Mouse (Mus musculus) spleen, adult 2 months (tissue): ENCODE data around the gene P2rx2.

ENCODE experiments used
- CTCF ChIP-seq: fragments of 200-500 bp; IDR thresholded peaks from 2 replicates; pipeline ENCODE4 v1.5.1; 2011; ENCODE audit warnings: mild to moderate bottlenecking, inconsistent platforms; ENCODE audit not compliant: insufficient read depth, insufficient read length, insufficient replicate concordance; ENCODE audit errors: extremely low read depth
- POLR2A ChIP-seq: fragments of 200-500 bp; IDR thresholded peaks from 2 replicates; pipeline ENCODE4 v1.6.1; 2011; ENCODE audit warnings: low read depth, low read length, inconsistent platforms

- TF ChIP-seq POLR2A (no peak), CTCF (no peak)
These were observed 51.4 kb downstream of the P2rx2 start for GRCm38 (mm10) chr5:110291649-110292048.
